ENCODE assay signal across 16 mouse cellular contexts in the genomic region with DNA sequence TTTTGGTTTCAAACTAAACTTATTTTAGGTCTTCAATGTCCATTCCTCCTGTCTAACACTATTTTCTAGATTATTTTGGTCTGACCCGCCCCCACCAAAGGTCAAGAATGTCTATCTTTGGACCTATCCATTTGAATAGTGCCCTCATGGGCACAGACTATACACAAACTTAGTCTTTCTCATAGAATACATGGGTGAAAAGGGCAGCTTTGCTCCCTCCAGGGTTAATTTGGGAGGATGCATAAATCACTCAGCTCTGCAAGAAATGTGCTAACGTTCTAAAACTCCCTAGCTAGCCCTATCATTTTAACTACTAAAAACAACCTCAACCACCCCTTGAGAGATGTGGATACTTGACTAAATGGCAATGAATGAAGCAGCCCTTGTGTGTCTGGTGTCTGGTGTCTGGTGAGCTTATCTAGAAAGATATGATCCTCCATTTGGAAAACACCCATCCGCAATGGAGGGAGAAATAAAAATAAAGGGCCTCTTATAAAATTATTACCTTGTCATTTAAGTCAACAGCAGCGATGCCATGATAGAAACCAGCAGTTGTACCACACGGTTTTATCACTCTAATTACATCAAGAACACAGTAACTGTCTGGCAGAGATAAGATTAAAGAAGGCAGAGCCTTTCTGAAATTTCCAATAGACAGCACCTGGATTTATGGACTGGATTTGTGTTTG.
"Had no signal": no experiment of that assay in that cellular context is flagged by ENCODE, and none has a peak within 500 bp of the region (broad histone marks: within the 10 kb centered on the region; RNA-seq: fewer than 3 reads in every experiment).

No protein-coding gene starts in this region.

- ATAC-seq: intestine, embryonic 16.5 days; midbrain, embryonic 13.5 days; midbrain, embryonic 16.5 days had no signal

- H3K9ac ChIP-seq: liver, embryonic 13.5 days; midbrain, embryonic 13.5 days; neural tube, embryonic 13.5 days had no signal

- H3K27ac ChIP-seq: left cerebral cortex, adult 2 months; liver, embryonic 13.5 days; macrophage; midbrain, embryonic 10.5 days; midbrain, embryonic 13.5 days; neural tube, embryonic 13.5 days had no signal

- H3K4me1 ChIP-seq: liver, embryonic 13.5 days; midbrain, embryonic 10.5 days; midbrain, embryonic 13.5 days; neural tube, embryonic 13.5 days had no signal

- H3K4me3 ChIP-seq: left cerebral cortex, adult 2 months; liver, embryonic 13.5 days; midbrain, embryonic 10.5 days; midbrain, embryonic 13.5 days; myocyte; neural tube, embryonic 13.5 days had no signal

- H3K4me2 ChIP-seq: liver, embryonic 13.5 days; midbrain, embryonic 13.5 days; neural tube, embryonic 13.5 days had no signal

- H3K27me3 ChIP-seq: liver, embryonic 13.5 days; midbrain, embryonic 13.5 days; neural tube, embryonic 13.5 days had no signal

- H3K9me3 ChIP-seq: liver, embryonic 13.5 days; midbrain, embryonic 10.5 days; neural tube, embryonic 13.5 days had no signal

- H3K36me3 ChIP-seq: liver, embryonic 13.5 days; midbrain, embryonic 10.5 days; midbrain, embryonic 13.5 days; neural tube, embryonic 13.5 days had no signal

- DNase-seq: kidney, adult 8-10 months; kidney, postnatal 36 days; layer of hippocampus, postnatal 36 days; liver, embryonic 13.5 days; lung, adult 2 months; lung, postnatal 14 days; thymus, adult 18-20 months; thymus, postnatal 36 days had no signal
